Mouse (Mus musculus) forebrain, postnatal 0 days (tissue): Measurements from ENCODE around the gene Pnpla8. TPM values are rescaled to one million over a fixed set of nuclear protein-coding genes. Genes with fewer than 3 reads are reported as not detected.

Experiments used
- ATAC-seq: fragments of 200-750 bp; cut with Nextera tagmentation; 2 replicates; pipeline ENCODE4 v1.8.0; 2017; ENCODE audit warnings: mild to moderate bottlenecking, moderate library complexity
- DNase-seq: peaks from one replicate; pipeline ENCODE4 v3.0.0-alpha.2; 2015
- H3K27ac ChIP-seq: fragments of 300-500 bp; sonication (generic); 2 replicates; pipeline ENCODE4 v1.5.1; 2014; ENCODE audit warnings: low read depth, mild to moderate bottlenecking, antibody characterized with exemption, low read length, moderate library complexity, mixed read lengths
- H3K27me3 ChIP-seq: fragments of 300-500 bp; sonication (generic); 2 replicates; pipeline ENCODE4 v1.6.1; 2014; ENCODE audit warnings: mild to moderate bottlenecking, low read length, mixed read lengths; ENCODE audit not compliant: insufficient read depth
- H3K36me3 ChIP-seq: fragments of 300-500 bp; sonication (generic); 2 replicates; pipeline ENCODE4 v1.6.1; 2014; ENCODE audit warnings: mild to moderate bottlenecking, moderate library complexity; ENCODE audit not compliant: insufficient read depth
- H3K4me1 ChIP-seq: fragments of 300-500 bp; sonication (generic); 2 replicates; pipeline ENCODE4 v1.6.1; 2014; ENCODE audit warnings: antibody characterized with exemption; ENCODE audit not compliant: insufficient read depth
- H3K4me2 ChIP-seq: fragments of 300-500 bp; sonication (generic); 2 replicates; pipeline ENCODE4 v1.6.1; 2014; ENCODE audit warnings: low read depth, mild to moderate bottlenecking, moderate library complexity
- H3K4me3 ChIP-seq: fragments of 300-500 bp; sonication (generic); 2 replicates; pipeline ENCODE4 v1.5.1; 2014; ENCODE audit warnings: low read depth, low read length, mixed read lengths
- H3K9ac ChIP-seq: fragments of 300-500 bp; sonication (generic); 2 replicates; pipeline ENCODE4 v1.6.1; 2014; ENCODE audit warnings: mild to moderate bottlenecking
- H3K9me3 ChIP-seq: fragments of 300-500 bp; sonication (generic); 2 replicates; pipeline ENCODE4 v1.6.1; 2016; ENCODE audit warnings: low read length
- CTCF ChIP-seq: sonication (generic); IDR thresholded peaks from 2 replicates; pipeline ENCODE4 v1.5.1; 2016; ENCODE audit warnings: antibody characterized with exemption, control low read depth, low read depth
- WGBS: fragments of 180-500 bp; shearing (Covaris S2); extraction: QIAGEN DNeasy Blood & Tissue Kit; methylation state at CpG from one replicate; pipeline ENCODE4 v1.1.7; 2014; 5-methylcytosine and 5-hydroxymethylcytosine counted together
- polyA plus RNA-seq: library from polyadenylated mRNA; unstranded; fragments of >200 nt; fragmentation: Nextera tagmentation; extraction: Ambion mirVana; gene quantifications from 2 replicates; pipeline ENCODE4 v1.2.1, GENCODE M21; 2015
- total RNA-seq: library from RNA; depleted of rRNA; stranded (reverse); fragments of >200 nt; gene quantifications from 2 replicates; pipeline ENCODE4 v1.2.3, GENCODE M21; 2014

Pnpla8 gene
- total and polyA plus RNA-seq, 2 experiments from 2014 or later = 122 to 123 TPM

GRCm38 (mm10) chr12:44300793-44301192 is 79.6 kb downstream of the Pnpla8 start:
- Histone ChIP-seq H3K4me3 (no peak overlapping the region), H3K27ac (no peak overlapping the region), H3K36me3 (peaks cover 22% of the 10 kb centered on the region), H3K4me1 (no peaks in the 10 kb centered on the region), H3K4me2 (no peak overlapping the region), H3K9me3 (no peaks in the 10 kb centered on the region), H3K9ac (no peak overlapping the region), H3K27me3 (no peaks in the 10 kb centered on the region)
- DNase-seq = no peak
- TF ChIP-seq CTCF = no peak
- ATAC-seq = no peak

DNA sequence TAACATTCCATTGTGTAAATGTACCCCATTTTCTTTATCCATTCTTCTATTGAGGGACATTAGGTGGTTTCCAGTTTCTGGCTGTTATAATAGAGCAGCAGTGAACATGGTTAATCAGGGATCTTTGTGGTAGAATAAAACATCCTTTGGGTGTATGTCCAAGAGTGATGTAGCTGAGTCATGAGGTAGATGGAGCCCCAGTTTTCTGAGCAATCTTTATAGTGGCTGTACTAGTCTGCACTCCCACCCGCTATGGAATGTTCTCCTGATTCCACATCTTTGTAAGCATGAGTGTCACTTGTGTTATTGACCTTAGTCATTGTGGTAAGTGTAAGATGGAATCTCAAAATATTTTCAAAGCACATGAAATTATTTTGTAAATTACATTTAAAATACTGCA is 82.8 kb downstream of the Pnpla8 start:
- no peaks in the 10 kb centered on the region for H3K27me3 ChIP-seq
- ATAC-seq (no peak), DNase-seq (no peak)
- H3K9me3 ChIP-seq = no peaks in the 10 kb centered on the region
- TF ChIP-seq CTCF = no peak
- H3K4me3 ChIP-seq = no peak overlapping the region
- H3K4me2 ChIP-seq = no peak overlapping the region
- no peak overlapping the region for H3K27ac ChIP-seq
- WGBS = 93% methylated on average over 1 of the region's 1 CpGs
- no peaks in the 10 kb centered on the region for H3K4me1 ChIP-seq
- H3K9ac ChIP-seq = no peak overlapping the region
- H3K36me3 ChIP-seq = peaks cover 25% of the 10 kb centered on the region

DNA sequence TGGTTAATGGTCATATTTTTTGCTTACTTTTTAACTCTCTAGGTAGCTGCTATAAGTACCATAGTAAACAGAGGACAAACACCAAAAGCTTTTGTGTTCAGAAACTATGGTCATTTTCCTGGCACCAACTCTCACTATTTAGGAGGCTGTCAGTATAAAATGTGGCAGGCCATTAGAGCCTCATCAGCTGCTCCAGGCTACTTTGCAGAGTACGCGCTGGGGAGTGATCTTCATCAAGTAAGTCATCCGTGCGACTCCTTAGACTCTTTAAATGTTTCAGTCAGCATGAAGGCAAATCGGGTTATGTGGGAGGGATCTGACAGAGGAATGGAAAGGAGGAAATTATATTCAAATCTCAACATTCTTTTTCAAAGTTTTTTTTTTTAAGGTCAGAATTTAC is 83.7 kb downstream of the Pnpla8 start:
- TF ChIP-seq CTCF = no peak
- ATAC-seq (no peak), DNase-seq (no peak)
- Histone ChIP-seq H3K27me3 (no peaks in the 10 kb centered on the region), H3K36me3 (peaks cover 25% of the 10 kb centered on the region), H3K27ac (no peak overlapping the region), H3K4me3 (no peak overlapping the region), H3K9ac (no peak overlapping the region), H3K9me3 (no peaks in the 10 kb centered on the region), H3K4me2 (no peak overlapping the region), H3K4me1 (no peaks in the 10 kb centered on the region)
- 67% methylated on average over 5 of the region's 5 CpGs for WGBS

GRCm38 (mm10) chr12:44308221-44308620 is 87.1 kb downstream of the Pnpla8 start:
- H3K4me3 ChIP-seq = no peak overlapping the region
- 90% methylated on average over 3 of the region's 3 CpGs for WGBS
- no peak overlapping the region for H3K4me2 ChIP-seq
- H3K27ac ChIP-seq = no peak overlapping the region
- no peaks in the 10 kb centered on the region for H3K9me3 ChIP-seq
- H3K36me3 ChIP-seq = peaks cover 27% of the 10 kb centered on the region
- H3K9ac ChIP-seq = no peak overlapping the region
- DNase-seq (no peak), ATAC-seq (no peak)
- TF ChIP-seq CTCF = no peak
- H3K4me1 ChIP-seq = no peaks in the 10 kb centered on the region
- H3K27me3 ChIP-seq = no peaks in the 10 kb centered on the region

- Histone ChIP-seq H3K4me3 (no peak overlapping the region), H3K9me3 (no peaks in the 10 kb centered on the region), H3K27me3 (no peaks in the 10 kb centered on the region), H3K4me2 (no peak overlapping the region), H3K27ac (no peak overlapping the region), H3K9ac (no peak overlapping the region), H3K4me1 (no peaks in the 10 kb centered on the region), H3K36me3 (peaks cover 15% of the 10 kb centered on the region; the same call in 1 of the 2 replicates)
- TF ChIP-seq CTCF = no peak
- WGBS = 85% methylated on average over 2 of the region's 2 CpGs
- DNase-seq (no peak), ATAC-seq (no peak)
These were observed 94.0 kb downstream of the Pnpla8 start for GRCm38 (mm10) chr12:44315212-44315611.

GRCm38 (mm10) chr12:44325091-44325490 is 103.9 kb downstream of the Pnpla8 start:
- no peak overlapping the region for H3K27ac ChIP-seq
- no peaks in the 10 kb centered on the region for H3K9me3 ChIP-seq
- TF ChIP-seq CTCF = no peak
- no peak overlapping the region for H3K9ac ChIP-seq
- no peaks in the 10 kb centered on the region for H3K27me3 ChIP-seq
- no peak overlapping the region for H3K4me2 ChIP-seq
- no peak overlapping the region for H3K4me3 ChIP-seq
- H3K36me3 ChIP-seq = no peaks in the 10 kb centered on the region
- no peaks in the 10 kb centered on the region for H3K4me1 ChIP-seq
- ATAC-seq (no peak), DNase-seq (no peak)

GRCm38 (mm10) chr12:44327452-44327851 is 106.3 kb downstream of the Pnpla8 start:
- Histone ChIP-seq H3K27ac (no peak overlapping the region), H3K4me1 (peaks cover 17% of the 10 kb centered on the region)
- 32% methylated on average over 6 of the region's 6 CpGs for WGBS

More at GRCm38 (mm10) chr12:44327452-44327851, 106.3 kb downstream of the Pnpla8 start:
- Histone ChIP-seq H3K27me3 (no peaks in the 10 kb centered on the region), H3K36me3 (no peaks in the 10 kb centered on the region), H3K4me3 (no peak overlapping the region), H3K9ac (no peak overlapping the region), H3K4me2 (no peak overlapping the region), H3K9me3 (no peaks in the 10 kb centered on the region)
- peak; percentile 66 for TF ChIP-seq CTCF
- ATAC-seq (peak; percentile 37), DNase-seq (peak; percentile 64)
